Mouse (Mus musculus) ES-E14 (cell line): ENCODE results near the gene Lmbr1l.

Experiments
- HCFC1 ChIP-seq: IDR thresholded peaks from 2 replicates; pipeline ENCODE4 v1.6.1; 2012; ENCODE audit warnings: low read length, inconsistent platforms, borderline replicate concordance; ENCODE audit not compliant: insufficient read depth
- MAFK ChIP-seq: IDR thresholded peaks from 2 replicates; pipeline ENCODE4 v1.6.1; 2014; ENCODE audit warnings: mild to moderate bottlenecking, low read depth, low read length, inconsistent platforms; ENCODE audit not compliant: insufficient read depth
- ZNF384 ChIP-seq: IDR thresholded peaks from 2 replicates; pipeline ENCODE4 v1.6.1; 2012; ENCODE audit warnings: low read depth, low read length, inconsistent platforms

DNA sequence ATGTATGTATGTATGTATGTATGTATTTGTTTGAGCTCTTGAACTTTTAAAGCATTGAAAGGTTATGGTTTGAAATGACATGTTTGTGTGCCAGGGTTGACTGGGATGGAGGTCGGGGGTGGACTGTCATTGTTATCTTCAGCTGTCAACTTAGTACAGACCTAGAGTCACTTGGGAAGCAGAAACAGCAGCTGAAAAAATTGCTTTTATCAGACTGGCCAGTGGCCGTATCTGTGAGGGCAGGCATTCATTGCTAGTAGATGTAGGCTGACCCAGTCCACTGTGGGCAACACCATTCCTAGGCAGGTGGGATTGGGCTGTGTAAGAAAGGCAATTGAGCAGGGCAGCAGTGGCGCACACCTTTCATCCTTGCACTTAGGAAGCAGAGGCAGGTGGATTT, 41.5 kb upstream of the Lmbr1l start:
- TF ChIP-seq ZNF384 = no peak
- TF ChIP-seq MAFK = no peak
- no peak for TF ChIP-seq HCFC1
